Mouse (Mus musculus): Measurements from ENCODE around the gene Ptpn21. TPM values are rescaled to one million over a fixed set of nuclear protein-coding genes. Genes with fewer than 3 reads are reported as not detected.
A peak's percentile ranks its signal among the peaks of the same experiment; 100 is the strongest.

Ptpn21 gene
- polyA plus RNA-seq, 1 experiment from 2014 or later, result 4.9 TPM

- Histone ChIP-seq H3K4me2 (replicated peaks) (no peak overlapping the region), H3K4me1 (replicated peaks; ENCODE audit: control insufficient read depth, insufficient read depth, low read length) (peaks cover 17% of the 10 kb centered on the region; the same call in 1 of the 2 replicates), H3K9ac (no peak overlapping the region), H3K27ac (no peak overlapping the region), H3K9me3 (ENCODE audit: control insufficient read depth, low read length) (no peaks in the 10 kb centered on the region), H3K36me3 (replicated peaks; ENCODE audit: control insufficient read depth, insufficient read depth) (no peaks in the 10 kb centered on the region), H3K4me3 (replicated peaks; ENCODE audit: low read length) (no peak overlapping the region), H3K27me3 (ENCODE audit: control insufficient read depth, insufficient read depth, low read length) (peaks cover under 1% of the 10 kb centered on the region; the same call in 1 of the 2 replicates)
- WGBS, result 87% methylated on average over 11 of the region's 11 CpGs
- ATAC-seq (ENCODE audit: low FRiP score) (no peak), DNase-seq (ENCODE audit: low spot score) (no peak)
Observed at GRCm38 (mm10) chr12:98730682-98731081, 6.5 kb downstream of the Ptpn21 start.

- Histone ChIP-seq H3K27ac (no peak overlapping the region), H3K27me3 (ENCODE audit: control insufficient read depth, insufficient read depth, low read length) (no peaks in the 10 kb centered on the region), H3K4me3 (replicated peaks; ENCODE audit: low read length) (no peak overlapping the region), H3K36me3 (replicated peaks; ENCODE audit: control insufficient read depth, insufficient read depth) (no peaks in the 10 kb centered on the region), H3K9me3 (ENCODE audit: control insufficient read depth, low read length) (no peaks in the 10 kb centered on the region), H3K4me1 (replicated peaks; ENCODE audit: control insufficient read depth, insufficient read depth, low read length) (no peaks in the 10 kb centered on the region), H3K4me2 (replicated peaks) (no peak overlapping the region), H3K9ac (no peak overlapping the region)
- no peak for ATAC-seq (ENCODE audit: low FRiP score)
- no peak for DNase-seq (ENCODE audit: low spot score)
- WGBS, result 85% methylated on average over 7 of the region's 7 CpGs
Observed at GRCm38 (mm10) chr12:98727186-98727585, 10.0 kb downstream of the Ptpn21 start.

- Histone ChIP-seq H3K36me3 (replicated peaks; ENCODE audit: control insufficient read depth, insufficient read depth) (no peaks in the 10 kb centered on the region), H3K9ac (no peak overlapping the region), H3K4me3 (replicated peaks; ENCODE audit: low read length) (no peak overlapping the region), H3K9me3 (ENCODE audit: control insufficient read depth, low read length) (no peaks in the 10 kb centered on the region), H3K27ac (no peak overlapping the region), H3K27me3 (ENCODE audit: control insufficient read depth, insufficient read depth, low read length) (no peaks in the 10 kb centered on the region), H3K4me2 (replicated peaks) (no peak overlapping the region), H3K4me1 (replicated peaks; ENCODE audit: control insufficient read depth, insufficient read depth, low read length) (0 out of 2 replicates have a peak, but pooled peaks cover under 1% of the 10 kb centered on the region)
- ATAC-seq (ENCODE audit: low FRiP score) (no peak), DNase-seq (ENCODE audit: low spot score) (no peak)
- 90% methylated on average over 7 of the region's 7 CpGs for WGBS
Observed at GRCm38 (mm10) chr12:98726078-98726477, 11.1 kb downstream of the Ptpn21 start.

DNA sequence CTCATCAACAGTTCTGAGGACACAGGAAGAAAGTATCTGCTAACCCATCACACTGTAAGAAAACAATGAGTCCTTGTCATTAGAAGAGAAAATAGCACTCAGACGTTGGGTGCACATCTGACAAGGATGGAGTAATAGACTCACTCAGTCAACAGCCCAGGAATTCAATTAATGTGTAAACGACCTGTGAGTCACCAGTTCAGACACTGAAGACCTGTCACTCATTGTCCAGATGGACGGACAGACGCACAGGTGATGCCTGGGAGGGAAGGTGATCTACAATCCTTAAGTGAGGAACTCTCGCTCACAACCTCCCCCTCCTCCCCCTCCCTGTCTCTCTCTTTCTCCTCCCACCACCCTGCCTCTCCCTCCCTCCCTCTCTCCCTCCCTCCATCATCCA is 12.2 kb downstream of the Ptpn21 start:
- no peak for ATAC-seq (ENCODE audit: low FRiP score)
- H3K9ac ChIP-seq, result no peak overlapping the region
- H3K36me3 ChIP-seq (replicated peaks; ENCODE audit: control insufficient read depth, insufficient read depth), result no peaks in the 10 kb centered on the region
- H3K4me1 ChIP-seq (replicated peaks; ENCODE audit: control insufficient read depth, insufficient read depth, low read length), result peaks cover 12% of the 10 kb centered on the region
- H3K4me2 ChIP-seq (replicated peaks), result no peak overlapping the region
- no peak overlapping the region for H3K27ac ChIP-seq
- no peak overlapping the region for H3K4me3 ChIP-seq (replicated peaks; ENCODE audit: low read length)
- WGBS, result 69% methylated on average over 5 of the region's 5 CpGs
- DNase-seq (ENCODE audit: low spot score), result no peak
- H3K9me3 ChIP-seq (ENCODE audit: control insufficient read depth, low read length), result no peaks in the 10 kb centered on the region
- H3K27me3 ChIP-seq (ENCODE audit: control insufficient read depth, insufficient read depth, low read length), result no peaks in the 10 kb centered on the region

DNA sequence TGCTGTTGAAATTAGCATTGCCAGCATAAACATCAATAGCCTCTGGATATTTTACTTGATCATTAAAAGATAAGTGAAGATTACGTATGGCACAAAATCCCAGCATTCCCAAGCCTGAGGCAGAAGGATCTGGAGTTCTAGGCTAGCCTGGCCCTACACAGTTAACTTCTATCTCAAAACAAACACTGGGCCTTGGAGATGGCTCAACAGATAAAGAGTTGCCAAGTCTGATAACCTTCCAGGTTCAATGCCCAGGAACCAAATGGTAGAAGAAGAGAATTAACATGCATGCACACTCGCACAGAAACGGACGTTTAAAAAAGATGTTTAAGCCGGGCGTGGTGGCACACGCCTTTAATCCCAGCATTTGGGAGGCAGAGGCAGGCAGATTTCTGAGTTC is 13.0 kb downstream of the Ptpn21 start:
- Histone ChIP-seq H3K9me3 (ENCODE audit: control insufficient read depth, low read length) (no peaks in the 10 kb centered on the region), H3K36me3 (replicated peaks; ENCODE audit: control insufficient read depth, insufficient read depth) (no peaks in the 10 kb centered on the region), H3K4me1 (replicated peaks; ENCODE audit: control insufficient read depth, insufficient read depth, low read length) (peaks cover 14% of the 10 kb centered on the region), H3K4me3 (replicated peaks; ENCODE audit: low read length) (no peak overlapping the region), H3K27me3 (ENCODE audit: control insufficient read depth, insufficient read depth, low read length) (no peaks in the 10 kb centered on the region), H3K4me2 (replicated peaks) (no peak overlapping the region), H3K27ac (no peak overlapping the region), H3K9ac (no peak overlapping the region)
- no peak for ATAC-seq (ENCODE audit: low FRiP score)
- DNase-seq (ENCODE audit: low spot score), result no peak
- WGBS, result 97% methylated on average over 7 of the region's 7 CpGs

DNA sequence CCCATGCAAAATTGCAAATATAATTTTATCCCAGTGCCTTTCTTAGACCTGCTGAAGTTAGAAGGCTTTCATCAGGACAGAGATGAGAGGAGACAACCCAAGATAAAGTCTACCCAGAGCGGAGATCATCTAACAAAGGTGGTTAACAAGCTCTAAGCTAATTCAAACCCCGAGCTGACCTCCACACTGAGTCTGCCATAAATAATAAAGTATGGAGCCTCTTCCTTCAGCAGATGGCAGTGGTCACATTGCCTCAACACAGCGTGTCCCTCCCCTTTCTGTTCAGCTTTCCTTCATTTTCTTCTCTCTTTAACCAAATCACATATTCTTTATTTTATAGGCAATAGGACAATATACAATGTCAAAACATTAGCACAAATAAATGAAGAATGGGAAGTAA is 16.2 kb downstream of the Ptpn21 start:
- Histone ChIP-seq H3K27ac (0 out of 2 replicates have a peak overlapping the region, but pooled peaks have one; percentile 9), H3K36me3 (replicated peaks; ENCODE audit: control insufficient read depth, insufficient read depth) (no peaks in the 10 kb centered on the region), H3K4me1 (replicated peaks; ENCODE audit: control insufficient read depth, insufficient read depth, low read length) (peaks cover 14% of the 10 kb centered on the region), H3K9me3 (ENCODE audit: control insufficient read depth, low read length) (no peaks in the 10 kb centered on the region), H3K4me2 (replicated peaks) (no peak overlapping the region), H3K27me3 (ENCODE audit: control insufficient read depth, insufficient read depth, low read length) (no peaks in the 10 kb centered on the region), H3K4me3 (replicated peaks; ENCODE audit: low read length) (no peak overlapping the region), H3K9ac (no peak overlapping the region)
- ATAC-seq (ENCODE audit: low FRiP score) (no peak), DNase-seq (ENCODE audit: low spot score) (no peak)
- WGBS, result 63% methylated on average over 3 of the region's 3 CpGs

DNA sequence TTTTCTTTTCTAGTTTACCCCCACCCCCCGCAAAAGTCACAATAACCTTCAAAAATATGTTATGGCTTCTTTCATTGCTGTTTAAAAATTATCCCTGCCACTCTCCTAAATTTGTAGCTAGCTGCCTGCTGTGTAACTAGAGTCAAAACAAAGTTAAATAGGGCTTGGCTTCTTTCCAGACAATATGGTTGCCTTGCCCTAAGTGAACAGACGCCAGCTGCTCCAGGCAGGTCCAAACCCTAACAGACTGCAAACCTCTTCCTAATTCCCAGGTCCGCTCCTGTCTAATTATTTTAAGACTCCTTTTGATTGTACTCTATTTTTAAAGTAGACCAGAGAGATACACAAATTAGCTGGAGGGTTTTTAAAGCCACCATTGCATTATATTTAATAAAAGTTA is 16.6 kb downstream of the Ptpn21 start:
- no peak; the same call in 1 of the 2 replicates for ATAC-seq (ENCODE audit: low FRiP score)

DNA sequence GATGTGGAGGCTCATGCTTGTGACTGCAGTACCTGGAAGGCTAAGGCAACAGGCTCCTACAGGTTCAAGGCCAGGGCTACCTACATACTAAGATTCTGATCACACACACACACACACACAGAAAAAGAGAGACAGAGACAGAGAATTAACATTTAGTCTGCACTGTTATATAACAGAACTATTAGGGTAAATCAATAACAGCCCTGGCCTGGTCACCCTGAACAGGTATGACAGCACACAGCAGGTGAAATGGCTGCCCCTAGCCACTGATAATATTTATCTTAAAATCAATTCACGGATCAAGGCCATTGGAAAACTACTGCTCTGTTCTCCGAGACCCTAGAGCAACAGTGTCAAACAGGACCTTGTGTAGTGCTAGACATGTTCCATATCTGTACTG is 21.1 kb downstream of the Ptpn21 start:
- Histone ChIP-seq H3K4me3 (replicated peaks; ENCODE audit: low read length) (no peak overlapping the region), H3K27me3 (ENCODE audit: control insufficient read depth, insufficient read depth, low read length) (no peaks in the 10 kb centered on the region), H3K4me2 (replicated peaks) (no peak overlapping the region), H3K27ac (no peak overlapping the region), H3K4me1 (replicated peaks; ENCODE audit: control insufficient read depth, insufficient read depth, low read length) (peaks cover 13% of the 10 kb centered on the region), H3K36me3 (replicated peaks; ENCODE audit: control insufficient read depth, insufficient read depth) (no peaks in the 10 kb centered on the region), H3K9ac (no peak overlapping the region), H3K9me3 (ENCODE audit: control insufficient read depth, low read length) (no peaks in the 10 kb centered on the region)
- ATAC-seq (ENCODE audit: low FRiP score) (no peak), DNase-seq (ENCODE audit: low spot score) (no peak)
- 89% methylated on average over 2 of the region's 2 CpGs for WGBS

More for the DNA sequence above, 16.6 kb downstream of the Ptpn21 start:
- H3K9ac ChIP-seq, result no peak overlapping the region
- 47% methylated on average over 3 of the region's 3 CpGs for WGBS
- peaks cover 14% of the 10 kb centered on the region for H3K4me1 ChIP-seq (replicated peaks; ENCODE audit: control insufficient read depth, insufficient read depth, low read length)
- no peak overlapping the region for H3K4me2 ChIP-seq (replicated peaks)
- peak; percentile 60 for DNase-seq (ENCODE audit: low spot score)
- 0 out of 2 replicates have a peak overlapping the region, but pooled peaks have one; percentile 9 for H3K27ac ChIP-seq
- no peaks in the 10 kb centered on the region for H3K9me3 ChIP-seq (ENCODE audit: control insufficient read depth, low read length)
- no peak overlapping the region for H3K4me3 ChIP-seq (replicated peaks; ENCODE audit: low read length)
- no peaks in the 10 kb centered on the region for H3K36me3 ChIP-seq (replicated peaks; ENCODE audit: control insufficient read depth, insufficient read depth)
- H3K27me3 ChIP-seq (ENCODE audit: control insufficient read depth, insufficient read depth, low read length), result no peaks in the 10 kb centered on the region

GRCm38 (mm10) chr12:98714757-98715156 is 22.4 kb downstream of the Ptpn21 start:
- ATAC-seq (ENCODE audit: low FRiP score) (no peak), DNase-seq (ENCODE audit: low spot score) (no peak)
- Histone ChIP-seq H3K4me2 (replicated peaks) (no peak overlapping the region), H3K27me3 (ENCODE audit: control insufficient read depth, insufficient read depth, low read length) (no peaks in the 10 kb centered on the region), H3K9me3 (ENCODE audit: control insufficient read depth, low read length) (no peaks in the 10 kb centered on the region), H3K27ac (no peak overlapping the region), H3K4me3 (replicated peaks; ENCODE audit: low read length) (no peak overlapping the region), H3K9ac (no peak overlapping the region), H3K36me3 (replicated peaks; ENCODE audit: control insufficient read depth, insufficient read depth) (no peaks in the 10 kb centered on the region), H3K4me1 (replicated peaks; ENCODE audit: control insufficient read depth, insufficient read depth, low read length) (no peaks in the 10 kb centered on the region; the same call in 1 of the 2 replicates)
- WGBS, result 34% methylated on average over 11 of the region's 11 CpGs

DNA sequence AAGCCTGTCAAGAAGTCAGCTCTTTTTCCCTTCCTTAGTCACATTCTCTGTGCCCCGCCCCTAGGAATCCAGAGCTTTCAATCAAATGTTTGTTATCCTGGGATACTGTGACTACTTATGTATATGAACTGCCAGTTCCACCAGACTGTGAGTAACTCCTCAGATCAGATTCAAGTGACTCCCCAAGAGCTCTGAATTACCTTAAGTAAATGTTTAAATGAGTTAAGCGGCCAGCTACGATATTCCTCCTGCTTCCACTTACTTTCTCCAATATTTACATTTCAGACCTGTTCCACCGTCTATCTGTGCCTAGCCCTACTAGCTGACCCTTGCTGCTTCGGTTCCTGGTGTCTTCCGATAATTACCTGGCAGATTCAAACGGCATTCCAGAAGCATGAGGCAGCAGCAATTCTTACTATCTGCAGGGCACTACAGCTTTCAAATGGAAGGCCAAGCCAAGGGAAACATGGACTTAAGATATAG is 23.5 kb downstream of the Ptpn21 start:
- Histone ChIP-seq H3K4me2 (replicated peaks) (no peak overlapping the region), H3K36me3 (replicated peaks; ENCODE audit: control insufficient read depth, insufficient read depth) (no peaks in the 10 kb centered on the region), H3K27me3 (ENCODE audit: control insufficient read depth, insufficient read depth, low read length) (no peaks in the 10 kb centered on the region), H3K9me3 (ENCODE audit: control insufficient read depth, low read length) (no peaks in the 10 kb centered on the region), H3K4me1 (replicated peaks; ENCODE audit: control insufficient read depth, insufficient read depth, low read length) (no peaks in the 10 kb centered on the region), H3K4me3 (replicated peaks; ENCODE audit: low read length) (no peak overlapping the region), H3K9ac (no peak overlapping the region), H3K27ac (no peak overlapping the region)
- DNase-seq (ENCODE audit: low spot score) (no peak), ATAC-seq (ENCODE audit: low FRiP score) (no peak)
- 66% methylated on average over 7 of the region's 7 CpGs for WGBS
